Mouse (Mus musculus) 3T3-L1 (cell line): ENCODE measurements around the gene Sstr4.
A peak's percentile ranks its signal among the peaks of the same experiment; 100 is the strongest.

Experiments
- DNase-seq: peaks from one replicate; pipeline ENCODE4 v3.0.0-alpha.2; 2015; ENCODE audit warnings: low read depth, low spot score

Sstr4 gene

DNA sequence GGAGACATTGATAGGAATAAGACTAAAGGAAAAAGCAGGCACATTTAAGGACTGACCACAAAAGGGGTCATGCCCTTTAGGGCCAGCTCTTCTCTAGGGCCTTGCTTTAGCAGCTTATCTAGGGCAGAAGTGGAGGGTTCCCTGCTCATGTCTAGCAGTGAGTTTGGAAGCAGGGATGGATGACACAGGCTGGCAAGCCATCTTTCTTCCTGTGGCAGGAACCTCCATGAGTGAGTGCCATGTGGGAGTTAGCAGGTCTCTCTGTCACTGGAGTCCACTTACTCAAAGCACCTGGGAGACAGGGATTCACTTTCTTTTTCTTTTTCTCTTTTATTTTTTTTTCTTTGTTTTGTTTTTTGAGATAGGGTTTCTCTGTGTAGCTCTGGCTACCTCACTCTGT is 1.3 kb upstream of the Sstr4 start:
- no peak for DNase-seq

DNA sequence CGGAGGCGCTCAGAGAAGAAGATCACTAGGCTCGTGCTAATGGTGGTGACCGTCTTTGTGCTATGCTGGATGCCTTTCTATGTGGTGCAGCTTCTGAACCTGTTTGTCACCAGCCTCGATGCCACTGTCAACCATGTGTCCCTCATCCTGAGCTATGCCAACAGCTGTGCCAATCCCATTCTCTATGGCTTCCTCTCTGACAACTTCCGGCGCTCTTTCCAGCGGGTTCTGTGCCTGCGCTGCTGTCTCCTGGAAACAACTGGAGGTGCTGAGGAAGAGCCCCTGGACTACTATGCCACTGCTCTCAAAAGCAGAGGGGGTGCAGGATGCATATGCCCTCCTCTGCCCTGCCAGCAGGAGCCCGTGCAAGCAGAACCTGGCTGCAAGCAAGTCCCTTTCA is 1.1 kb downstream of the Sstr4 start:
- DNase-seq, result no peak

GRCm38 (mm10) chr2:148397015-148397783 is 2.1 kb downstream of the Sstr4 start:
- DNase-seq, result peak; percentile 80

- peak; percentile 89 for DNase-seq
Measured at GRCm38 (mm10) chr2:148397784-148398100, 2.6 kb downstream of the Sstr4 start.

GRCm38 (mm10) chr2:148398901-148399685 is 3.9 kb downstream of the Sstr4 start:
- peak; percentile 80 for DNase-seq

DNA sequence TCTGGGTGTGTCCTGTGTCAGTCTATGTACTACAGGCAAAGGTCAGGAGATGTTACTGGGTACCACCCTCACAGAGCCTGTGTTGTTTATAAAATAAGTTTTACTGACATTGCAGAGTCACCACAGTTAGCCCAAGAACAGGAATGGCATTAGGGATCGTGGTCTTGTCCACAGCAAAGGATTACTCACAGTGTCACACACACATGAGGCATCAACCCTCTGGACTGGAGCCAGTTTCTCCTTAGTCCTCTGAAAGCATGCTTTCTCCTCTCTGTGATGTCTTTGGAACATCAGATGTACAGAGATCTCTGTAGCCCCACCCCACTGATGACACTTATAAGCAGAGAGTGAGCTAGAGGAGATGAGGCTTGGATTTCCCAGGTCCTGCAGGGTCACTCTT is 7.1 kb downstream of the Sstr4 start:
- peak; percentile 78 for DNase-seq

GRCm38 (mm10) chr2:148404906-148405305 is 9.8 kb downstream of the Sstr4 start:
- DNase-seq, result no peak

GRCm38 (mm10) chr2:148406160-148406970 is 11.2 kb downstream of the Sstr4 start:
- DNase-seq, result peak; percentile 61

DNA sequence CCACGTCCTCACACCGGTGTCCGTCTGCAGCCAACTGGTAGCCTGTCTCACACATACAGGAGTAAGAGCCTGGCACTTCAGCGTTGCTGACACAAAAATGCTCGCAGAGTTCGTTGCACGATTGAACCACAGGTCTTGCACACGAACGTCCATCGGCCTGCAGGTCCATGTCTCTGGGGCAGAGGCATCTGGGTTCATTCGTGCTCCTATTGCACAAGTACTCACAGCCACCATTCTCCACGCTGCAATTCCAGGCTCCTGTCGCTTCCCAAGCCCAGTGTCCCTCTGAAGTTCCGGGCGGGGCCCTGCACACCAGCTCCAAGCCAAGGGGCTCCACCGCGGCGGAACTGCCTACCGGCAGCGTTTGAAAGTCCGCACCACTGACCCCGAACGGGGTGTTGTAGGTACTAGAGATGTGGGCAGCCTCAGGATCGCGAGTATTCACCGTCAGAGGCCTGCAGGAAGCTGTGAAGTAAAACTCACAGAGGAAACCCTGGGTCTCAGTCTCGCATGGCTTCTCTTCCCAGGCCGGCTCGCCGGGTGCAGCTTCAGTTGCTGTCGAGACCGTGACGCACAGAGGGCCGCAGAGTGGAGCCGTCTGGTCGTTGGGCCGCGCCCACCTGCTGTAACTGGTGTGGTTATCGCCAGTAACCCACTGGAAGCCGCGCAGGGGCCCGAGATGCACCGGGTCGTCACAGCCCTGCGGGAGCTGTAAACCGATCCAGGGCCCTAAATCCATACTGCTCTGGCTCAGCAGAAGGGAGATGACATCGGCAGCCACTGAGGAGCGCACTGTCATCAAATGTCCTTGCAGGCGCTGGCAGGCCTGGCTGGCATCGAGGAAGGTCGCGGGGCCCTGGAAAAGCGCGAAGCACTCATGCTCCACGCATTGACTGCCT is 12.1 kb downstream of the Sstr4 start:
- DNase-seq, result peak; percentile 54

- DNase-seq, result peak; percentile 80
Measured at GRCm38 (mm10) chr2:148407870-148408760, 13.0 kb downstream of the Sstr4 start, which contains the start of gene Thbd. Gene Thbd (minus strand): TSS chr2:148408188.

GRCm38 (mm10) chr2:148408761-148409120 is 13.6 kb downstream of the Sstr4 start:
- no peak for DNase-seq

DNA sequence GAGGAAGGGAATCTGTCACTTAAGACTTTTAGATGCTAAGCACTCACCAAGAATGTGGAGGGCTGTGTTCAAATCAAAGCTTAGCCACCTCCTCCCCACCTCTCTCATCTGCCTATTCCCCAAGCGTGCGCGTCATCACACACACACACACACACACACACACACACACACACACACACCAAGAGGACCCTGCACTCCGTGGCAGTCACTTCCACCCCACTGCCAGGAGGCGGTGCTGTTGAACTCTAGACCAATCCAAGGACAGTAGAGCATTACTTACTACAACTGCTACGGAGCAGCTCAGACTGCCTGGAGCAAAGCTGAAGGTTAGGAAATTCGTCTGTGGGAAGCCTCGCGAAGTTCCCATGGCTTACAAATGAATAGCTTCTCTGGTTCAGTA is 14.0 kb downstream of the Sstr4 start:
- peak; percentile 93 for DNase-seq

DNA sequence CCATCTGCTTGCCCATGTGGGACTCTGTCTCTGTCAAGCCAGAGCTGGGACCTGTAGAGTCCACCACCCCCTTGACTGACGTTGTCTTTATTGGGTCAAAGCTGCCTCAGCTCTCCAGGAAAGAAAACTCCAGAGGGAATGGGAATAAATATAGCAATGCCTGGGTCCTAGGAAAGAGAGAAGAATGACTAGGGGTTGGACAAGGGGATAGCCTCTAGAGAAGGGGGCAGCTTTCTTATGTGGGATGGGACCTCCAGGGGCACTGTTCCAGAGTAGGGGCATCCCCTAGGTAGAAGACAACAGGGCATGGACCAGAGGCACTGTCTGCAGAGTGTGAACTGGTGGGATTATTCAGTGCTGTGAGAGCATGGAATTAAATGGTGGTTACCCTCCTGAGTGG is 14.7 kb downstream of the Sstr4 start:
- no peak for DNase-seq

GRCm38 (mm10) chr2:148419151-148419550 is 24.0 kb downstream of the Sstr4 start:
- DNase-seq, result no peak

DNA sequence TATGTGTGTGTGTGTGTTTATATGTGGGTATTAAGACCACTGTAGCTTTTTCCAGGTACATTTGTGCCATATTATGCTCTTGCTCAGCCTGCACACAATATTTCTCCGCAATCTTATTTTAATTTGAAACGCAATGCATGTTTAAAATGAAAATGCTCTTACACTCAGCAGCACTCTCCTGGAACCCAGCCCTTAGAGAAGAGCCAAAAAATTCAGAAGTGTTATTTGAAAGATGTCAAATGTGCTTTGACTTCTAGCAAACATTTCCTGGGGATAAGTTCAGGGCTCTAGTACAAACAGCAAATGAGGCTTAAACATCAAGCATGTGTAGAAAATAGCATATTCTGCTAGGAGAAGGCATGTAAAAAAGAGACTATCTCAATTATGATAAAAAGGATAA is 24.6 kb downstream of the Sstr4 start:
- DNase-seq, result no peak

- no peak for DNase-seq
Measured at GRCm38 (mm10) chr2:148421112-148421511, 26.0 kb downstream of the Sstr4 start.

- DNase-seq, result no peak
Measured at GRCm38 (mm10) chr2:148421706-148422105, 26.6 kb downstream of the Sstr4 start.

DNA sequence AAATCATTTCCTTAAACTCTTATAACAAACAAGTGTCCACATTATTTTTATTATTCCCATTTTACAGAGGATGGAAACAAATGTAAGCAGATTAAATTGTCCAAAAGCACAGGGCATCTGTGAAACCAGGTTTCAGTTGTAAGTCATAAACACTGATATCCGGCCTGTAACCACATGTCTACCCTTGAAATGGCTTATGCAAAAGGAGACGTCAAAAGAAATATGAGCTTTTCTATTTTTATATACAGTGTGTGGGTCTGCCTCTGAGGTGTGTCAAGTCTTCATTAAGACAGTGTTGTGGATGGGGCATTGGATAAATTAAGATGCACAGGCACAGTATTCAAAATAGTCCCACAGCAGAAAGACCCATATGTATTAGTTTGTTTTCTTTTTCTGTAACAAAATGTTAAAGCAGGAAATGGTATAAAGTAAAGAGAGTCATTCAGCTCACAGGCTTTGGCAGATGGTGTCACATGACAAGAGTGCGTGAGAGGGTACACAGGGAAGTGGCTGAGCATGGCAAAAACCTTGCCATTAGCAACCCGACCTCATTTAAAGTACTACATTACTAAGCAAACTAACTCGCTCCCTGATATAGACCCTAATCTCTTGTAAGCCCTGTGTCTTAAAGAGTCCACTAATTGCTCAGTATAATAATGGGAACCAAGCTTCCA is 30.7 kb downstream of the Sstr4 start:
- DNase-seq, result no peak

GRCm38 (mm10) chr2:148427553-148427952 is 32.4 kb downstream of the Sstr4 start:
- no peak for DNase-seq

- DNase-seq, result no peak
Measured at GRCm38 (mm10) chr2:148428523-148428922, 33.4 kb downstream of the Sstr4 start.
